Mouse (Mus musculus) brain, embryonic 14.5 days (tissue): ENCODE data around the gene Pfn4.

Experiments
- CTCF ChIP-seq: fragments of 200-500 bp; IDR thresholded peaks from 2 replicates; pipeline ENCODE4 v1.5.1; 2012; ENCODE audit warnings: inconsistent platforms, mild to moderate bottlenecking, moderate library complexity, borderline replicate concordance; ENCODE audit not compliant: insufficient read depth, insufficient read length; ENCODE audit errors: extremely low read depth
- POLR2A ChIP-seq: fragments of 200-500 bp; IDR thresholded peaks from 2 replicates; pipeline ENCODE4 v1.6.1; 2012; ENCODE audit warnings: mild to moderate bottlenecking, inconsistent platforms, borderline replicate concordance; ENCODE audit not compliant: poor library complexity, insufficient read depth, insufficient read length, severe bottlenecking; ENCODE audit errors: extremely low read depth

GRCm38 (mm10) chr12:4744486-4744885 lies 24.3 kb upstream of the Pfn4 start:
- TF ChIP-seq CTCF (no peak), POLR2A (no peak)
